8 mouse cellular contexts compared by ENCODE assay signal in the genomic region with DNA sequence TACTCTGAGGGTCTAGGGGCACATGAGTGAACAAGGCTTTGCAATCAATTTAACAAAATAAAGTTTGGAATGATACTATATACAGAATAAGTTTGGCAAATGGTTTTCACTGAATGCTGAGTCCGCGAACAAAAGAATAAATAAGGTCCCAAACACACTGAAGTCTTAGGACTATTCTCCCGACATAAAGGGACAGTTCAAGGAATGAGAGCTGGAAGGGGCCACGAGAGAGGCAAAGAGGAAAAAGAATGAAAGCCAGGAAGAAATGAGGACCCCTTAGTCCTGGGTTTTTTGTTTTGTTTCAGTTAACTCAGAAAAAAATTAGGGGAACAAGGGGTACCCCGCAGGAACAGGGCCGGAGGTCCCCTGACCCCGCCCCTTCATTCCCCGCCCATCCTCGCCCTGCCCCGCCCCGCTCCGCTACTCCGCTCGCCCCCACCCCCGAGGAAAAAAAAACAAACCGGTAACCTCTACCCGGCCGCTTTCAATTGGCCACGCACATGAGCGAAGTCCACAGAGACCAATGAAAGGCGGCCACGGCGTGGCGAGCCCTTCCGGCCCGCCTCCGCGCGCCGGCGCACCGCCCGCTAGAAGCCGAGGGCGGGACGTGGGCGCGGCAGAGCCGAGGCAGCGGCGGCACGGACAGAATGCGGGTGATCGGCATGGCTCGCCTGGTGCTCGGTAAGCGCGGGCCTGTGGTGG. TPM values are rescaled to one million over a fixed set of nuclear protein-coding genes. Genes with fewer than 3 reads are reported as not detected.
DNase-seq lines count a peak whose midpoint lies in the region; ATAC-seq and TF ChIP-seq lines count a peak whose summit lies in the region.

A gene (plus strand): TSS at position 575 of the 702 bp plus-strand sequence.

- TF ChIP-seq EP300 in liver, embryonic 14.5 days (IDR thresholded peaks at IDR 0.05; ENCODE audit: low read depth): no peak
- no peak for TF ChIP-seq EP300 in stomach, postnatal 0 days (optimal IDR thresholded peaks at IDR 0.05)

- no peaks in the 10 kb centered on the region for H3K9me3 ChIP-seq in forebrain, embryonic 10.5 days
- H3K9me3 ChIP-seq in heart, embryonic 15.5 days (replicated peaks): no peaks in the 10 kb centered on the region
- H3K9me3 ChIP-seq in liver, embryonic 14.5 days (ENCODE audit: control insufficient read depth, low read length): no peaks in the 10 kb centered on the region
- no peaks in the 10 kb centered on the region for H3K9me3 ChIP-seq in neural tube, embryonic 11.5 days (ENCODE audit: control insufficient read depth, low read length)
- H3K9me3 ChIP-seq in stomach, postnatal 0 days (ENCODE audit: control insufficient read depth, low read length): no peaks in the 10 kb centered on the region

- ATAC-seq in heart, embryonic 15.5 days (replicated peaks; ENCODE audit: insufficient number of reproducible peaks, insufficient read depth, low FRiP score, low read depth): peak; percentile 99
- peak; percentile 100 for ATAC-seq in liver, embryonic 14.5 days (ENCODE audit: insufficient read depth)
- peak; percentile 99 for ATAC-seq in neural tube, embryonic 11.5 days (ENCODE audit: insufficient read depth, low FRiP score, low TSS enrichment)
- peak; percentile 100 for ATAC-seq in stomach, postnatal 0 days (ENCODE audit: low FRiP score, low TSS enrichment)

- H3K9ac ChIP-seq in heart, embryonic 15.5 days: peak within 1 kb of the TSS; percentile 80
- H3K9ac ChIP-seq in liver, embryonic 14.5 days (replicated peaks): peak within 1 kb of the TSS; percentile 88
- peak within 1 kb of the TSS; percentile 70 for H3K9ac ChIP-seq in neural tube, embryonic 11.5 days (ENCODE audit: low read length)
- H3K9ac ChIP-seq in stomach, postnatal 0 days (ENCODE audit: low read length): peak within 1 kb of the TSS; percentile 86

- no peak for TF ChIP-seq CTCF in liver, embryonic 14.5 days (IDR thresholded peaks at IDR 0.05; ENCODE audit: low read depth)
- TF ChIP-seq CTCF in stomach, postnatal 0 days (IDR thresholded peaks at IDR 0.05; ENCODE audit: low read depth): no peak

- H3K27ac ChIP-seq in forebrain, embryonic 10.5 days: peak within 1 kb of the TSS; percentile 96
- peak within 1 kb of the TSS; percentile 73 for H3K27ac ChIP-seq in heart, embryonic 15.5 days
- peak within 1 kb of the TSS; percentile 54 for H3K27ac ChIP-seq in liver, embryonic 14.5 days
- H3K27ac ChIP-seq in neural tube, embryonic 11.5 days (ENCODE audit: low read depth, low read length): peak within 1 kb of the TSS; percentile 66
- H3K27ac ChIP-seq in stomach, postnatal 0 days (replicated peaks): peak within 1 kb of the TSS; percentile 78

- H3K4me1 ChIP-seq in forebrain, embryonic 10.5 days: peaks cover 29% of the 10 kb centered on the region
- peaks cover 19% of the 10 kb centered on the region for H3K4me1 ChIP-seq in heart, embryonic 15.5 days (replicated peaks)
- H3K4me1 ChIP-seq in liver, embryonic 14.5 days (replicated peaks; ENCODE audit: control insufficient read depth in 2 of 2, insufficient read depth in 2 of 2, low read length in 1 of 2): peaks cover 6 to 13% of the 10 kb centered on the region in 2 experiments; a peak in 3 of 4 replicates
- H3K4me1 ChIP-seq in neural tube, embryonic 11.5 days (ENCODE audit: control insufficient read depth, insufficient read depth, low read length): peaks cover 7% of the 10 kb centered on the region; the same call in 1 of the 2 replicates
- H3K4me1 ChIP-seq in stomach, postnatal 0 days (replicated peaks; ENCODE audit: control insufficient read depth, insufficient read depth): peaks cover 4% of the 10 kb centered on the region; the same call in 1 of the 2 replicates

- no peaks in the 10 kb centered on the region for H3K27me3 ChIP-seq in forebrain, embryonic 10.5 days (ENCODE audit: poor library complexity, severe bottlenecking)
- H3K27me3 ChIP-seq in heart, embryonic 15.5 days: no peaks in the 10 kb centered on the region
- H3K27me3 ChIP-seq in liver, embryonic 14.5 days (ENCODE audit: control insufficient read depth, insufficient read depth, low read length): no peaks in the 10 kb centered on the region
- H3K27me3 ChIP-seq in neural tube, embryonic 11.5 days (ENCODE audit: control insufficient read depth, insufficient read depth, low read length): no peaks in the 10 kb centered on the region
- H3K27me3 ChIP-seq in stomach, postnatal 0 days (ENCODE audit: control insufficient read depth, insufficient read depth, low read length): no peaks in the 10 kb centered on the region

- peaks cover 30% of the 10 kb centered on the region for H3K36me3 ChIP-seq in forebrain, embryonic 10.5 days (replicated peaks)
- H3K36me3 ChIP-seq in heart, embryonic 15.5 days: peaks cover 16% of the 10 kb centered on the region
- H3K36me3 ChIP-seq in liver, embryonic 14.5 days (replicated peaks; ENCODE audit: control insufficient read depth, insufficient read depth, low read depth): peaks cover 7% of the 10 kb centered on the region
- peaks cover 6% of the 10 kb centered on the region for H3K36me3 ChIP-seq in neural tube, embryonic 11.5 days (ENCODE audit: control insufficient read depth, insufficient read depth, low read length)
- H3K36me3 ChIP-seq in stomach, postnatal 0 days (ENCODE audit: control insufficient read depth, insufficient read depth, low read length): peaks cover 7% of the 10 kb centered on the region; the same call in 1 of the 2 replicates

- WGBS in forebrain, embryonic 10.5 days: 1% methylated on average over 48 of the region's 48 CpGs
- WGBS in heart, embryonic 15.5 days: 1% methylated on average over 45 of the region's 48 CpGs
- under 1% methylated on average over 48 of the region's 48 CpGs for WGBS in liver, embryonic 14.5 days (ENCODE audit: insufficient replicate concordance)
- WGBS in neural tube, embryonic 11.5 days: 2% methylated on average over 46 of the region's 48 CpGs
- WGBS in stomach, postnatal 0 days: under 1% methylated on average over 47 of the region's 48 CpGs

- H3K4me2 ChIP-seq in heart, embryonic 15.5 days: peak within 1 kb of the TSS; percentile 71
- peak within 1 kb of the TSS; percentile 84 for H3K4me2 ChIP-seq in liver, embryonic 14.5 days (ENCODE audit: low read depth)
- peak within 1 kb of the TSS; percentile 72 for H3K4me2 ChIP-seq in neural tube, embryonic 11.5 days (ENCODE audit: low read depth)
- peak within 1 kb of the TSS; percentile 66 for H3K4me2 ChIP-seq in stomach, postnatal 0 days (replicated peaks; ENCODE audit: low read depth)

- peak; percentile 80 to 84 for DNase-seq in CD8-positive naive resting alpha-beta T cell, adult 2 months (ENCODE audit: low read depth in 2 of 2, low spot score in 2 of 2)
- DNase-seq in c-Kit-positive CD71-negative TER-119-negative erythroid progenitor cells, embryonic 14.5 days (ENCODE audit: low read depth): peak; percentile 93
- peak; percentile 92 for DNase-seq in forebrain, embryonic 10.5 days (ENCODE audit: extremely low spot score, low spot score)
- DNase-seq in kidney, postnatal 25 days: peak; percentile 95 to 96
- DNase-seq in liver, embryonic 14.5 days (ENCODE audit: low read depth in 3 of 3, low spot score in 3 of 3): peak; percentile 90 to 93 (median 91)
- peak; percentile 95 for DNase-seq in neural tube, embryonic 11.5 days (ENCODE audit: low spot score)
- peak; percentile 95 for DNase-seq in stomach, postnatal 0 days (ENCODE audit: low spot score)

- H3K4me3 ChIP-seq in forebrain, embryonic 10.5 days: peak within 1 kb of the TSS; percentile 90
- H3K4me3 ChIP-seq in heart, embryonic 15.5 days: peak within 1 kb of the TSS; percentile 71
- peak within 1 kb of the TSS; percentile 80 to 92 for H3K4me3 ChIP-seq in liver, embryonic 14.5 days (ENCODE audit: insufficient read depth in 1 of 2, low read depth in 2 of 2, low read length in 2 of 2)
- peak within 1 kb of the TSS; percentile 60 for H3K4me3 ChIP-seq in neural tube, embryonic 11.5 days (ENCODE audit: low read depth, low read length)
- peak within 1 kb of the TSS; percentile 92 for H3K4me3 ChIP-seq in stomach, postnatal 0 days (ENCODE audit: low read depth, low read length)

RNA-seq across cellular contexts. Expression of the gene that starts here (rescaled TPM):
- polyA plus RNA-seq in forebrain, embryonic 10.5 days (2016; fragmentation: Nextera tagmentation; extraction: Ambion mirVana): 585 and 641 TPM in 2 replicates
- 313 and 351 TPM in 2 replicates for polyA plus RNA-seq in heart, embryonic 15.5 days (2015; fragmentation: Nextera tagmentation; extraction: Ambion mirVana)
- 69.3 and 109 TPM in 2 replicates for polyA plus RNA-seq in liver, embryonic 14.5 days (2012; rRNA removed)
- 200 and 201 TPM in 2 replicates for polyA plus RNA-seq in liver, embryonic 14.5 days (2014; fragmentation: Nextera tagmentation; extraction: Ambion mirVana)
- 570 and 586 TPM in 2 replicates for polyA plus RNA-seq in neural tube, embryonic 11.5 days (2014; fragmentation: Nextera tagmentation; extraction: Ambion mirVana)
- polyA plus RNA-seq in stomach, postnatal 0 days (2015; fragmentation: Nextera tagmentation; extraction: Ambion mirVana): 353 and 375 TPM in 2 replicates

Comparison
In these comparisons a context has a peak if more than half of its experiments do, and no peak if none do; other contexts are left out.
1. Peak in every context shown above with its lines: DNase-seq, ATAC-seq, H3K4me3 ChIP-seq and H3K27ac ChIP-seq.